ENCODE assay signal across 25 mouse cellular contexts in the genomic region with DNA sequence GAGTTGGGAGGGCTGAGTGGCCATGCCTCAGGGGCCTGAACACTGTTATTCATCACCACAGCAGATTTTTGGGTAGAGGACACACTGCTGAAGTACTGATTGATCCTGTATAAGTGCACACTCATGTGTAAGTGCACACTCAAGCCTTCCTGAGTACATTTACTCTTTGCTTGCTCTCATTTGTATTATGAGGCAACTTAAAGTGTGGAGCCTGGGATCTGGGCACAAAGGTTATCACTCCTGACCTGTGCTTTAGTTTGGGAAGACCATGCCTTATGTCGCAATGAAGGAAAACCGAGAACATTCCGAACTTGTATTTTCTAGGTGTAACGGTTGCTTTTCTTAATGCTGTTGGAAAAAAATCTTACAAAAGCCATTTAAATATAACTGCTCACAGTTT.
"Had no signal": no experiment of that assay in that cellular context is flagged by ENCODE, and none has a peak within 500 bp of the region (broad histone marks: within the 10 kb centered on the region; RNA-seq: fewer than 3 reads in every experiment).

No protein-coding gene starts in this region.

- H3K27ac ChIP-seq: heart, adult 2 months; heart, embryonic 13.5 days; heart, embryonic 15.5 days; hindbrain, embryonic 13.5 days; hindbrain, embryonic 15.5 days; hindbrain, postnatal 0 days; kidney, embryonic 15.5 days; kidney, postnatal 0 days; limb, embryonic 13.5 days; limb, embryonic 15.5 days had no signal

- H3K4me3 ChIP-seq: heart, adult 2 months; heart, embryonic 13.5 days; heart, embryonic 15.5 days; hindbrain, embryonic 13.5 days; hindbrain, embryonic 15.5 days; kidney, embryonic 15.5 days; limb, embryonic 13.5 days; limb, embryonic 15.5 days had no signal

- ATAC-seq: hindbrain, postnatal 0 days; intestine, embryonic 16.5 days had no signal

- H3K9ac ChIP-seq: heart, embryonic 13.5 days; heart, embryonic 15.5 days; hindbrain, embryonic 13.5 days; hindbrain, embryonic 15.5 days; kidney, embryonic 15.5 days; limb, embryonic 13.5 days; limb, embryonic 15.5 days had no signal

- H3K9me3 ChIP-seq: heart, embryonic 13.5 days; heart, embryonic 15.5 days; hindbrain, embryonic 13.5 days; hindbrain, embryonic 15.5 days; kidney, embryonic 15.5 days; limb, embryonic 13.5 days; limb, embryonic 15.5 days had no signal

- H3K27me3 ChIP-seq: heart, embryonic 13.5 days; heart, embryonic 15.5 days; hindbrain, embryonic 13.5 days; hindbrain, embryonic 15.5 days; kidney, embryonic 15.5 days; limb, embryonic 13.5 days; limb, embryonic 15.5 days had no signal

- H3K4me1 ChIP-seq: heart, embryonic 13.5 days; heart, embryonic 15.5 days; hindbrain, embryonic 13.5 days; hindbrain, embryonic 15.5 days; kidney, embryonic 15.5 days; limb, embryonic 13.5 days; limb, embryonic 15.5 days had no signal

- DNase-seq: gastrocnemius, postnatal 14 days; gastrocnemius, postnatal 36 days; heart, adult 11 months; heart, adult 2 months; heart, postnatal 14 days; heart, postnatal 36 days; kidney, adult 11 months; kidney, adult 2 months; kidney, adult 9 months; kidney, postnatal 14 days; kidney, postnatal 36 days; layer of hippocampus, adult 9-11 months; layer of hippocampus, postnatal 36 days; left cerebral cortex, postnatal 4 days had no signal

- H3K4me2 ChIP-seq: heart, embryonic 11.5 days; heart, embryonic 13.5 days; heart, embryonic 15.5 days; hindbrain, embryonic 13.5 days; hindbrain, embryonic 15.5 days; kidney, embryonic 15.5 days; limb, embryonic 13.5 days; limb, embryonic 15.5 days had no signal

- H3K36me3 ChIP-seq: heart, embryonic 13.5 days; heart, embryonic 15.5 days; hindbrain, embryonic 13.5 days; hindbrain, embryonic 15.5 days; kidney, embryonic 15.5 days; limb, embryonic 13.5 days; limb, embryonic 15.5 days had no signal
